Mouse (Mus musculus): Measurements from ENCODE around the gene Svs1.
A peak's percentile ranks its signal among the peaks of the same experiment; 100 is the strongest.

The Svs1 gene

GRCm38 (mm10) chr6:49013023-49013422 lies 26.4 kb downstream of the Svs1 start:
- DNase-seq = no peak

DNA sequence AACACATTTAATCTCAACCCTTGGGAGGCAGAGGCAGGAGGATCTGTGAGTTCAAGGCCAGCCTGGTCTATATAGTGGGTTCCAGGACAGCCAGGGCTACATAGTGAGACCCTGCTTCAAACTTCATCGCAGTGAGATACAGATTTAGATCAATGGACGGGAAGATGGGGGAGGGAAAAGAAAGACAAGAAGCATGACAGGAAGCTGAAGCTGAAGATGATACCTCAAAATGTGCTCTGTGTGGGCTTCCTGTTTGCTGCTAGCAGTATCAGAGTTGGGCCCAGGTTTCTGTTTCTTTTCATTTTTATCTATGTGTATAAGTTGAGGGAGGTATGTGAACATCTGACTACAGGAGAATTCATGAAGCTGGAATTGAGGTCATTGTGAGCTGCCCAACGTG lies 26.8 kb downstream of the Svs1 start:
- no peak for DNase-seq

DNA sequence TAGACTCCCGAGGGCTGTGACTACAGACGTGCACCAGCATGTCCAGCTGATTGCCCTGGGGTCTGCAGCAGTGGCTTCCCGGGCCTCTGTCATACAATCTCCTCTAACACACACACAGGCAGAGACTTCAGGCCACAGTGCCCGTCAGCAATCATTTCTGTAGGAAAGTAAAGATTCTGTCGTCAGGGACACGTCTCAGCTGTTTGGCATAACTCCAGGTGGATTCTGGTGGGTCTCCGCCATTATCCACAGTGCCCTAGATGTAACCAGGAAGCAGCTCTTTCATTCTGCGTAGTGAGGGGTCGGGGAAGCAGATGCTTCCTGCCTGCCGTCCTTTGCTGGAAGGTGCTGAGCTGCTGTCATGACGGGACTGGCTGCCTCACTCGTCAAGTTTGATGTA lies 30.5 kb downstream of the Svs1 start:
- no peak for DNase-seq

DNA sequence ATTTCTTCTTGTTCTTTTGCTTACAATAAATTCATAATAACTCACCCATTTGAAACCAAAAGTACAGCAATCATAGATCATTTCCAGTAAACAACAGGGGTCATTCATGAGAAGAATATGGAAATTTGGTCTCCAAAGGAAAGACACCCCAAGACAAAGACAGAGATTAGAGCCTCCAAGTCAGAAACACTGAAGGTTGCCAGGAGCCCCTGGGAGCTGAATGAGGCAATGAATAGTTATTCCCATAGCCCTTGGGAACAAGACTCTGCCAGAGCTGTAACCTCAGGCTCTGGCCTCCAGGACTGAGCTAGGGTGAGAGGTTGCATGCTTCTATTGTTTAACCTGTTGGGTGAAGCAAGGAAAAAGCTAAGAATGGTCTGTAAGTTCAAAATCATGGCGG lies 32.7 kb downstream of the Svs1 start:
- no peak for DNase-seq

DNA sequence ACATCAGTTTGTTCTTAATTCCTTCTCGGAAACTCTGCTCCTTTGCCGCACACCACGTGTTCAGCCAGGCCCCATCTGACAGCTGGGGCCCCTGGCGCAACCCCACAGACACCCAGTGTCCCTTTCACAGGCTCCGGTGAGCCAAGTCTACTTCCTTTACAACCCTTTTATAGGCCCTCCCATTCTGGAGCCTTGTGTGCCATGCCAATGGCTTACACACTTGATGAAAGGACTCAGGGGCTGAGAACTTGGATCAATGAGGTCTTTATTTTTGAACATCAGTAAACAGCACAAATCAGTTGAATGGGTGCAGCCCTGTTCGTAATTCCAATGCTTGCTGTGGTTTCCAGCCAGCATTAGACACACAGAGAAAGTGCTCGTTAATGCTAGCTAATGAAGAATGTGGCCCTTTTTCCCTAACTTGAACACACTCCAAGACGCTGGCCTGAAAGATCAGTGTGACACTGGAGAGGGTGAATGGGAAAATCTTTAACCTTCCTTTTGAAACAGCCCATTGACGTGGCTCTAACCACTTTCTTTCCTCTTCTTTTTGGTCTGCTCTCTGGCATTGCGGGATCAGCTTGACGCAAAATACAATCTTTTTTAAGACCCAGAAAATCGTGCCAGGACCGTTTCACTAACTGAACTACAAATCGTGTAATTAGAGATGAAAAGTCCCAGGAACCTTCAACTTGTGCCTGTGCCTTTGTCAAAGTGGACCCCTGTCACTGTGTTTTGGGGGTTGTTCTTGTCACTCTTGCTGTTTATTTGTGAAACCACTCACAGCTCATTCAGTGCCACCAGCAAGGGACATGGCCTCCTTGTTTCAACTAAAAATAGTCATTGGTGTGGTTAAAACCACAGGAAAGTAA lies 34.7 kb downstream of the Svs1 start:
- no peak for DNase-seq

- DNase-seq = no peak
These were observed 35.7 kb downstream of the Svs1 start for GRCm38 (mm10) chr6:49022384-49022783.

- no peak for DNase-seq
These were observed 36.7 kb downstream of the Svs1 start for GRCm38 (mm10) chr6:49023315-49023714.

DNA sequence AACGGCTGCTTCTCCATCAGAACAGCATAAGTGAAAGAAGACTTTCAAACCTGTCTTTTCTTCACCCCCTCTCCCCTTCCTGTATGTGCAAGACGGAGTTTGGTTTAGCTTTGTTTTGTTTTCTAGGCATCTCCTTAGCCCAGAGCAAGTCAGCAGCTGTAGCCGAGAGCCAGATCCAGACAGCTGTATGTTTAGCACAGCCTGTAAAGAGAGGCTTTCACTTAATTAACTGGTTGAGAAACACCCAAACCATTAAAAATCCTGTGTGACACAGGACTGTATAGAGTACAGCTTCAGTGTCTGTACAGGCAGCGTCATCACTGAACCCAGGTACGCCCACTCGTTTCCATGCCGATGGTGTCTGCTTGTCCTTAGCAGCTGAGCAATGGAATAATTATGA lies 38.6 kb downstream of the Svs1 start:
- no peak for DNase-seq

DNA sequence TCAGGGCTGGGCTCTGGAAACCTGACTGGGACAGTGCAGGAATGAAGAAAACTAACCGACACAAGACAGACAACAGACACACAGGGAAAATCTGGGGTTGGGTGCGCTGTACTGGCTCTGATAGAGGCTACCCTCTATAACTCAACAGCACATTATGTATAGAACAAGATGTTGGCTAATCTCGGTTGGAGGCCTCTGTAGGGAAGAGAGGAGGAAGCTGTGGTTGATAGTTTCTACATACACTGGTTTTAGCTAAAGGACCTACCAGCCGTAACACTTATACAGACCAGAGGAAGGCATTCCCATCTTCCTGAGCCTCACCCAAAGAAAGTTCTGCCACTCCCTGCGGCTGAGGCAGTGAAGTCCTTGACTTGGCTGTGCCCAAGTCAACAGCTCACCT lies 39.8 kb downstream of the Svs1 start:
- no peak for DNase-seq

DNA sequence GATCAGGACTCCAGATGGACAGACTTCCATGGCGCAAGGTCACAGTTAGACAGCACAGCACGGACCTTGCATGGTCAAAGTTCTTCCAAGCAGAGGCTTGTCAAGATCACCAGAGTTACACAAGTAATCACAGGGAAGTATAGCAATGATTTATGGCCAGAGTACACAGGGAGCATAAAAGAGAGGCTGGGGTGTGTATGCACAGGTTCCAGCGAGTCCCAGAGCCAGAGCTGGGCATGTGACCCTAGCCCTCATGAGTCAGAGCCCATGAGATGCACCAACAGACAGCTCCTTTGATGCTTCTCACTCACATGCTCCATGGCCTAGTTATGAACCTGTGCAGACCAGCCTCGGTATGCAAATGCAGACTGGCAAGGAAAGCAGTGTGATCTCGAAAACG lies 41.4 kb downstream of the Svs1 start:
- DNase-seq = no peak

- no peak for DNase-seq
These were observed 42.0 kb downstream of the Svs1 start for GRCm38 (mm10) chr6:49028708-49029107.

- no peak for DNase-seq
These were observed 44.6 kb downstream of the Svs1 start for GRCm38 (mm10) chr6:49031230-49031629.

DNA sequence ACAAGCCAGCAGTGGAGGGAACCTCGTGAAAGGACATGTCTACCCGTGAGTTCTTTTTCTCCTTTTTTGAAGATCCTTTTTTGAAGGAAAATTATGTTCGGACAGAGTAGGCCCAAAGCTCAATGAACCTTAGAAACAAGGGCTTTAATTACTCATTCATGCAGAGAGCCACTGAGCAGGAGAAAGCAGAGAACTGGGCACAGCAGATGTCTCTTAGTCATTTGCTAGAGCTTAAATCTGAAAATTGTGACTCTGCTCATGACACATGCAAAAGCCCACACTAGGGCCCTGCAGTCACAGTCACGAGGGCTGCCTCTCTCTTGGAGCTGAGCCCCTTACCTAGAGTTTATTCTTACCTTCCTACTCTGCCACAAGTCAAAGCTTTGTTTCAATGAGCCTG lies 46.1 kb downstream of the Svs1 start:
- DNase-seq = no peak

DNA sequence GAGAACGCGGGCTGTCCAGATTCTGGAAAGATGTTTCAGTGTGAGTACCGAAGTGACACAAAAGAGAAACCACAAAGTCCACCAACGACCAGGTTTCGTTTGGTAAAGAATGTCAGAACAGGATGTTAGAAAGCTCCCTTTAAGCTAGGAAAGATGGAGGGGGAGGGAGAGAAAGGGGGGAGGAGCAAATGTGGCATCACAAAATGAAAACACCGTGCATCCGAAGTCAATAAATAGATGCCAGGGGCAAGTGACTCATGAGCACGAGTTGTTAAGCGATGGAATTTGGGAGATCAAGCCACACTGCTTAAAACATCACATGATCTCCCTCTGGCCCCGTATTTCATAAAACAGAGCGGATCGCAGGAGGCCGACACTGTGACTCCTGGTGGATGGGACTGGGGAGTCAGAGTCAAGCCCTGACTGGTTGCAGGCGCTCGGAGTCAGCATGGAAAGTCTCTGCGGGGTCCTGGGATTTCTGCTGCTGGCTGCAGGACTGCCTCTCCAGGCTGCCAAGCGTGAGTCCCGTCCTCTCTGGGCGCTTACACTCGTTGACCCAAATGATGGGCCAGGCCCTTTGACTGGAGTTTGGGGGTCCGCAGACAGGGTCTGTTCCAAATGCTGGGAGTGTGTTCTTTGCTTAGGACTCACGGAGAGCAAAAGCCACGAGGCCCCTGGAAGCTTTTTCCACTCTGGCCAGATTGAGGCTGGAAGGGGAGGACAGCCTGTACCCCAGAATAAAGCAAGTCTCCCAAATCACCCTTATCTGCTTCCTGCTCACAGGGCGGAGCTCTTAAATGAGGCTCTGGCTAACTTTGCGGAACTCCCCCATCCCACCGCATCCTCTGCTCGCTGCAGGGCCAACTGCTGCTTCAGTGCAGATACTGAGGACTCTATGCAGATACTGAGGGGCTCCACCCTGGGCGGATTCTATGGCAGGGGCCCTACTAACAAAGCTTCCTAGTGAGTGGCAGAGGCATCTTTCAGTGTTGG lies 49.9 kb downstream of the Svs1 start, which contains the start of gene Gpnmb:
Gene Gpnmb, plus strand, starts transcription at position 272 of the 993 bp plus-strand sequence.
- DNase-seq = peak; percentile 19

DNA sequence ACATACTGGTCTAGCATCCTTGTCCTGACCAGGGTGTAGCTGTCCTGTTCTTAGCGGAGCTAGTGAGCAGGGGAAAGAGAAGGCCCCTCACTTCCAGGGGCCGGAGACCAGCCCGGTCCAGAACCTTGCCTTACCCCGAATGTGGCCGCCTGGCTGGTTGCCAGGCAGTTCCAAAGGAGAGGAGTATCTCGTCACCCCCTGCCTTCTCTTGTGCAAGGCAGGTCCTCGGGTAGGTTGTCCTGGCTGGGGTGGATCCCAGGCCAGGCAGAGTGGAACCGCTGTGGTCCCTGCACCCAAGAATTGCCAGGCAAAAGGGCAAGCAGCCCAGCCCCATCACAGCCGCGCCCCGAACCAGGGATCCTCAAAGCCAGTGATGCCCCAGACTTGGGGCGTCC lies 50.6 kb downstream of the Svs1 start:
- no peak for DNase-seq

DNA sequence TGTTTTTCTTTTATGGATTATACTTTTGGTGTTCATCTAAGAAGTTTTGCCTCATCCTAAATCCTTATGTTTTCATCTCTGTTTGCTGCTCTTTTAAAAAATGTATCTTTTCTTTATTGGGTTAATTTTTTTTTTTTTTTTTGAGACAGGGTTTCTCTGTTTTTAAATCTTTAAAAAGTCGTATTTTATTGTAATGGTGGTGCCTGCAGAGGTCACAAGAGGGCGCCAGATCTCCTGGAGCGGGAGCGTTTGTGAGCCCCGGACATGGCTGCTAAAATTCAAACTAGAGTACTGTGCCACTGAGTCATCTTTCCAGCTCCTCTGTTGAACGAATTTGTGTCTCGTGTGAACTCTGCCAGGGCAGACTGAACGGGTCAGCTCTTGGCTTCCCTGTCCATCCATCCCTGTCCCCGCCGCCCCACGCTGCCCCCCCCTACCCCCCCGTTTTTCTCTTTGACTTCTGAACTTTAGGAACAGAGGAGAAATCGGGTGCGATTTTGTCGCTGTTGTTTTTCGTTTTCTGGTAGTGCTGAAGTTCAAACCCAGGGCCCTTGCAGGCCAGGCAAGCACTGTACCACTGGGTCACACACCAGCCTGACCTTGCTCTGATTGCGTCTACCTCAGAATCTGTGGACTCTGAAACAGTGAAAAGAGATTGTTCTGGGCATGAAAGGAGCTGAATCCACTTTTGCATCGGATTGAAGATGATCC lies 53.0 kb downstream of the Svs1 start:
- DNase-seq = peak; percentile 78
